10 mouse cellular contexts compared by ENCODE assay signal in the genomic region with DNA sequence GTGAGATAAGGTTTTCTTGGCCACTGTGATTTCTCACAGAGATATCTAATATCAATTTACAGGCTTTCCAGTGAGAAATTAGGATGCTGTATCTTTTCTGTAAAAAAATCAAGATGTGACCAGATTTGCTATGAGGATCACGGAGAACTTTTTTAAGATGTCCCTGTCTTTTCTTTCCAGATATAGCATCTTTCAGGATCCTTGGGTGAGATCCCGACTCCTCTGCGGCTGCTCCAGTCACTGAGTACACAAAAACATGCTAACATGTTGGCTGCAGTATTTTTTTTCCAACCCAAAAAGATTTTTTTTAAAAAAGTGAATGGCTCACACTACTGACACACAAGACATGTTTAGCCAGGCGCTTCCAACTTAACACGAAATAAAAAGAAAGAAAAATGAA. TPM values are rescaled to one million over a fixed set of nuclear protein-coding genes. Genes with fewer than 3 reads are reported as not detected.
A peak's percentile ranks its signal among the peaks of the same experiment; 100 is the strongest.
DNase-seq lines count a peak whose midpoint lies in the region; ATAC-seq lines count a peak whose summit lies in the region.
"Had no signal": no experiment of that assay in that cellular context is flagged by ENCODE, and none has a peak within 500 bp of the region (broad histone marks: within the 10 kb centered on the region; RNA-seq: fewer than 3 reads in every experiment).

No protein-coding gene starts in this region.

- H3K9ac ChIP-seq in kidney, embryonic 16.5 days (replicated peaks; ENCODE audit: low read length): no peak overlapping the region
- no peak overlapping the region for H3K9ac ChIP-seq in embryonic facial prominence, embryonic 14.5 days (ENCODE audit: low read depth, low read length)
- peak overlapping the region; percentile 53 for H3K9ac ChIP-seq in hindbrain, embryonic 14.5 days
- H3K9ac ChIP-seq in neural tube, embryonic 14.5 days (replicated peaks; ENCODE audit: low read depth, low read length): no peak overlapping the region
- H3K9ac ChIP-seq: limb, embryonic 15.5 days had no signal

- H3K9me3 ChIP-seq in kidney, embryonic 16.5 days (ENCODE audit: low read length): no peaks in the 10 kb centered on the region
- H3K9me3 ChIP-seq in embryonic facial prominence, embryonic 14.5 days (ENCODE audit: control insufficient read depth, low read length): no peaks in the 10 kb centered on the region
- no peaks in the 10 kb centered on the region for H3K9me3 ChIP-seq in hindbrain, embryonic 14.5 days (ENCODE audit: control insufficient read depth, low read length)
- H3K9me3 ChIP-seq in neural tube, embryonic 14.5 days (ENCODE audit: control insufficient read depth, low read length): no peaks in the 10 kb centered on the region
- H3K9me3 ChIP-seq: limb, embryonic 15.5 days had no signal

- H3K4me3 ChIP-seq in kidney, embryonic 16.5 days (ENCODE audit: low read length): no peak overlapping the region; the same call in 1 of the 2 replicates
- H3K4me3 ChIP-seq in embryonic facial prominence, embryonic 14.5 days (ENCODE audit: low read depth, low read length): peak overlapping the region; percentile 35
- peak overlapping the region; percentile 30 for H3K4me3 ChIP-seq in hindbrain, embryonic 14.5 days (replicated peaks; ENCODE audit: low read length)
- peak overlapping the region; percentile 38 for H3K4me3 ChIP-seq in neural tube, embryonic 14.5 days (ENCODE audit: low read depth, low read length)

- H3K4me2 ChIP-seq in kidney, embryonic 16.5 days (replicated peaks; ENCODE audit: low read depth, low read length): peak overlapping the region; percentile 64
- peak overlapping the region; percentile 61 for H3K4me2 ChIP-seq in embryonic facial prominence, embryonic 14.5 days (ENCODE audit: low read depth, low read length)
- peak overlapping the region; percentile 69 for H3K4me2 ChIP-seq in hindbrain, embryonic 14.5 days (replicated peaks)
- H3K4me2 ChIP-seq in neural tube, embryonic 14.5 days (ENCODE audit: low read depth, low read length): peak overlapping the region; percentile 73

- no peak overlapping the region for H3K27ac ChIP-seq in kidney, embryonic 16.5 days (ENCODE audit: low read length)
- H3K27ac ChIP-seq in embryonic facial prominence, embryonic 14.5 days (replicated peaks; ENCODE audit: low read depth, low read length): no peak overlapping the region
- H3K27ac ChIP-seq in hindbrain, embryonic 14.5 days: peak overlapping the region; percentile 81
- no peak overlapping the region for H3K27ac ChIP-seq in neural tube, embryonic 14.5 days (ENCODE audit: low read depth, low read length)
- H3K27ac ChIP-seq: limb, embryonic 15.5 days had no signal

- no peak for ATAC-seq in kidney, embryonic 16.5 days (ENCODE audit: low FRiP score, low TSS enrichment)
- ATAC-seq in embryonic facial prominence, embryonic 14.5 days (ENCODE audit: low read depth): no peak
- no peak for ATAC-seq in hindbrain, embryonic 14.5 days (ENCODE audit: low FRiP score)
- no peak for ATAC-seq in neural tube, embryonic 14.5 days (ENCODE audit: low read depth)

- H3K4me1 ChIP-seq in kidney, embryonic 16.5 days (ENCODE audit: insufficient read depth, low read length): peaks cover 24% of the 10 kb centered on the region
- H3K4me1 ChIP-seq in embryonic facial prominence, embryonic 14.5 days (ENCODE audit: control insufficient read depth, insufficient read depth, low read length): 0 out of 2 replicates have a peak, but pooled peaks cover 14% of the 10 kb centered on the region
- peaks cover 19% of the 10 kb centered on the region for H3K4me1 ChIP-seq in hindbrain, embryonic 14.5 days (replicated peaks; ENCODE audit: control insufficient read depth, insufficient read depth, low read length)
- H3K4me1 ChIP-seq in neural tube, embryonic 14.5 days (ENCODE audit: control insufficient read depth, insufficient read depth, low read length): peaks cover 5% of the 10 kb centered on the region; the same call in 1 of the 2 replicates

- WGBS in kidney, embryonic 16.5 days: 22% methylated on average over 5 of the region's 5 CpGs
- 23% methylated on average over 5 of the region's 5 CpGs for WGBS in embryonic facial prominence, embryonic 14.5 days
- 11% methylated on average over 5 of the region's 5 CpGs for WGBS in hindbrain, embryonic 14.5 days
- 12% methylated on average over 5 of the region's 5 CpGs for WGBS in neural tube, embryonic 14.5 days

- peaks cover 75% of the 10 kb centered on the region for H3K27me3 ChIP-seq in kidney, embryonic 16.5 days (ENCODE audit: insufficient read depth, low read length)
- H3K27me3 ChIP-seq in embryonic facial prominence, embryonic 14.5 days (replicated peaks; ENCODE audit: control insufficient read depth, insufficient read depth, low read length): peaks cover 97% of the 10 kb centered on the region
- H3K27me3 ChIP-seq in hindbrain, embryonic 14.5 days (ENCODE audit: control insufficient read depth, insufficient read depth, low read length): peaks cover 59% of the 10 kb centered on the region
- H3K27me3 ChIP-seq in neural tube, embryonic 14.5 days (ENCODE audit: control insufficient read depth, insufficient read depth, low read length): peaks cover 9% of the 10 kb centered on the region; the same call in 1 of the 2 replicates
- H3K27me3 ChIP-seq: CH12.LX had no signal

- DNase-seq in kidney, adult 11 months: no peak
- no peak for DNase-seq in embryonic facial prominence, embryonic 14.5 days (ENCODE audit: low spot score)
- DNase-seq in hindbrain, embryonic 14.5 days (ENCODE audit: low spot score): no peak
- DNase-seq in urinary bladder, postnatal 4 days (ENCODE audit: low spot score in 2 of 2): no peak
- DNase-seq in cerebellum, adult 18-20 months: no peak
- DNase-seq in Muller cell, postnatal 12 days (ENCODE audit: inconsistent ontology term): no peak

- no peaks in the 10 kb centered on the region for H3K36me3 ChIP-seq in kidney, embryonic 16.5 days (ENCODE audit: insufficient read depth, low read length)
- no peaks in the 10 kb centered on the region for H3K36me3 ChIP-seq in embryonic facial prominence, embryonic 14.5 days (ENCODE audit: control insufficient read depth, insufficient read depth, low read length)
- H3K36me3 ChIP-seq in hindbrain, embryonic 14.5 days (replicated peaks; ENCODE audit: control insufficient read depth, insufficient read depth): no peaks in the 10 kb centered on the region
- no peaks in the 10 kb centered on the region for H3K36me3 ChIP-seq in neural tube, embryonic 14.5 days (ENCODE audit: control insufficient read depth, insufficient read depth, low read length)
- H3K36me3 ChIP-seq: limb, embryonic 15.5 days had no signal

RNA-seq across cellular contexts. Expression of a gene that starts 20.8 kb away (rescaled TPM):
- 12.3 and 15.5 TPM in 2 replicates for polyA plus RNA-seq in kidney, embryonic 16.5 days (2015; fragmentation: Nextera tagmentation; extraction: Ambion mirVana)
- 17.9 and 19.4 TPM in 2 replicates for polyA plus RNA-seq in embryonic facial prominence, embryonic 14.5 days (2014; fragmentation: Nextera tagmentation; extraction: Ambion mirVana)
- polyA plus RNA-seq in hindbrain, embryonic 14.5 days (2014; fragmentation: Nextera tagmentation; extraction: Ambion mirVana): 64.3 and 70.7 TPM in 2 replicates
- polyA plus RNA-seq in neural tube, embryonic 14.5 days (2014; fragmentation: Nextera tagmentation; extraction: Ambion mirVana): 48.6 and 50.3 TPM in 2 replicates
